Mouse (Mus musculus) ES-Bruce4 (cell line): ENCODE results near the gene Rdh5.

Source experiments
- CTCF ChIP-seq: IDR thresholded peaks from one replicate; pipeline ENCODE4 v1.8.1; 2011; ENCODE audit warnings: low read depth, low read length
- EP300 ChIP-seq: IDR thresholded peaks from 2 replicates; pipeline ENCODE4 v1.6.1; 2011; ENCODE audit warnings: low read depth, low read length; ENCODE audit not compliant: insufficient read depth

DNA sequence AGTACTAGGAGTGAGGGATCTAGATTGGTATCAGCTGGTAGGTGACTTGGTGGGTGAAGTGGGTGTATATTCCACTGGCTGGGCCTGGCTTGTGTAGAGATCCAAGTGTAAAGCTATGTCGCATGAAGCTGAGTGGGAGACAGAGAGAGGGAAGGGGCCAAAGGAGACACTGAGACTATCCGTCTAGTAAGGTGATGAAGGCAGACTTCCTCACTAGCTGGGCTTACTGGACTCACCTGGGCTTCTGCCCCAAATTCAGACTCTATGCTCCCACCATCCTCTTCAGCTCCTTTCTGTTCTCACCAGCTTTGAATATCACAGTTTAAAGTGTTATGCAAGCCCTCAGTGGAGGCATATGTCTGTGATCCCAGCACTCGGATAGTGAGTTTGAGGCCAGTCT lies 6.0 kb downstream of the Rdh5 start:
- TF ChIP-seq EP300: no peak
- no peak for TF ChIP-seq CTCF
